Mouse (Mus musculus): ENCODE data around the gene Irf2bp1.

GRCm38 (mm10) chr7:18987100-18987499, 16.7 kb upstream of the Irf2bp1 start, which contains the start of gene Nanos2:
- TF ChIP-seq ZNF384 (IDR thresholded peaks at IDR 0.05; ENCODE audit: low read depth, low read length): no peak
- no peak for TF ChIP-seq ZC3H11A (IDR thresholded peaks at IDR 0.05; ENCODE audit: borderline replicate concordance, low read depth, low read length)
